Mouse (Mus musculus) limb, embryonic 11.5 days (tissue): ENCODE measurements around the gene Ascl2. TPM values are rescaled to one million over a fixed set of nuclear protein-coding genes. Genes with fewer than 3 reads are reported as not detected.

Experiments used
- ATAC-seq: fragments of 200-750 bp; cut with Nextera tagmentation; 2 replicates; pipeline ENCODE4 v1.8.0; 2017; ENCODE audit warnings: low read depth; ENCODE audit not compliant: insufficient number of reproducible peaks, low FRiP score, low TSS enrichment
- DNase-seq: peaks from one replicate; pipeline ENCODE4 v3.0.0-alpha.2; 2015; ENCODE audit warnings: low spot score
- H3K27ac ChIP-seq: fragments of 300-500 bp; sonication (generic); replicated peaks from 2 replicates; pipeline ENCODE4 v1.5.1; 2014; ENCODE audit warnings: low read depth, mild to moderate bottlenecking, low read length
- H3K27me3 ChIP-seq: fragments of 300-500 bp; sonication (generic); 2 replicates; pipeline ENCODE4 v1.6.1; 2014; ENCODE audit warnings: mild to moderate bottlenecking, low read length, mixed read lengths; ENCODE audit not compliant: control insufficient read depth, insufficient read depth
- H3K36me3 ChIP-seq: fragments of 300-500 bp; sonication (generic); 2 replicates; pipeline ENCODE4 v1.6.1; 2014; ENCODE audit warnings: mild to moderate bottlenecking, low read length, moderate library complexity, mixed read lengths; ENCODE audit not compliant: control insufficient read depth, insufficient read depth
- H3K4me1 ChIP-seq: fragments of 300-500 bp; sonication (generic); 2 replicates; pipeline ENCODE4 v1.6.1; 2014; ENCODE audit warnings: low read length, mixed read lengths; ENCODE audit not compliant: control insufficient read depth, insufficient read depth
- H3K4me2 ChIP-seq: fragments of 300-500 bp; sonication (generic); 2 replicates; pipeline ENCODE4 v1.6.1; 2014; ENCODE audit warnings: low read depth, mild to moderate bottlenecking, moderate library complexity; ENCODE audit not compliant: severe bottlenecking
- H3K4me3 ChIP-seq: fragments of 300-500 bp; sonication (generic); 2 replicates; pipeline ENCODE4 v1.5.1; 2014; ENCODE audit warnings: low read depth, low read length
- H3K9ac ChIP-seq: fragments of 300-500 bp; sonication (generic); 2 replicates; pipeline ENCODE4 v1.6.1; 2014; ENCODE audit warnings: mild to moderate bottlenecking, low read length
- H3K9me3 ChIP-seq: fragments of 300-500 bp; sonication (generic); 2 replicates; pipeline ENCODE4 v1.6.1; 2016; ENCODE audit warnings: low read length; ENCODE audit not compliant: control insufficient read depth
- WGBS: fragments of 180-500 bp; shearing (Covaris S2); extraction: QIAGEN DNeasy Blood & Tissue Kit; methylation state at CpG from one replicate; pipeline ENCODE4 v1.1.7; 2014; 5-methylcytosine and 5-hydroxymethylcytosine counted together
- polyA plus RNA-seq: library from polyadenylated mRNA; unstranded; fragments of >200 nt; fragmentation: Nextera tagmentation; extraction: Ambion mirVana; gene quantifications from 2 replicates; pipeline ENCODE4 v1.2.1, GENCODE M21; 2014

Gene Ascl2
- polyA plus RNA-seq, 1 experiment from 2014 or later: 0.39 TPM

GRCm38 (mm10) chr7:143005344-143006096, 36.5 kb upstream of the Ascl2 start:
- H3K27ac ChIP-seq: no peak overlapping the region
- no peak for ATAC-seq
- no peaks in the 10 kb centered on the region for H3K9me3 ChIP-seq
- no peak overlapping the region; the same call in 1 of the 2 replicates for H3K9ac ChIP-seq
- no peak overlapping the region; the same call in 1 of the 2 replicates for H3K4me3 ChIP-seq
- H3K4me1 ChIP-seq: peaks cover 28% of the 10 kb centered on the region
- H3K36me3 ChIP-seq: no peaks in the 10 kb centered on the region
- no peak overlapping the region for H3K4me2 ChIP-seq
- 84% methylated on average over 6 of the region's 6 CpGs for WGBS
- no peaks in the 10 kb centered on the region for H3K27me3 ChIP-seq
- no peak for DNase-seq

- no peak within 1 kb of the TSS for H3K27ac ChIP-seq
- H3K4me2 ChIP-seq: no peak within 1 kb of the TSS
- peaks cover 25% of the 10 kb centered on the region for H3K4me1 ChIP-seq
- no peak within 1 kb of the TSS; the same call in 1 of the 2 replicates for H3K4me3 ChIP-seq
- H3K9me3 ChIP-seq: no peaks in the 10 kb centered on the region
- ATAC-seq: no peak
- H3K27me3 ChIP-seq: no peaks in the 10 kb centered on the region
- H3K9ac ChIP-seq: no peak within 1 kb of the TSS; the same call in 1 of the 2 replicates
- WGBS: 83% methylated on average over 4 of the region's 4 CpGs
- DNase-seq: no peak
- H3K36me3 ChIP-seq: no peaks in the 10 kb centered on the region
Observed at GRCm38 (mm10) chr7:143004727-143005343, 35.8 kb upstream of the Ascl2 start, which contains the start of gene Tspan32. Gene Tspan32 (plus strand): TSS chr7:143005046.

DNA sequence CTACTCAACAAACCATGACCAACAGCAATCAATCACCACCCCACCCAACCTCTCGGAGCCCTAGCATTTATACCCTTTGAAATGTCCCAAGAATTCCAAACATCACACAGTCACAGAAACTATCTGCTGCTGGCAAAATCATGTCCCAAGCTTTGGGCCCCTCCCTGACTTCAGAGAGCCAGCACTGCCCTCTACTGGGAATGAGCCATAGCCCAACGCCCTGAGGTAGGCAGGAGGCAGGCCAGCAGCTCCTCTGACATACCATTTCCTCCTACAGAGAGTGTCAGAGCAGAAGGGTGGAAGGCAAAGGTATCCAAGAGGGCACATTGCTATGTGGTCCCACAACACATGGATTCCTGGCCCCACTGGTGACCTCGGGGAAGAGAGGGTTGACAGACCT, 33.6 kb upstream of the Ascl2 start:
- DNase-seq (peak; percentile 35), ATAC-seq (no peak)
- Histone ChIP-seq H3K9me3 (no peaks in the 10 kb centered on the region), H3K4me3 (no peak overlapping the region), H3K4me1 (peaks cover 11% of the 10 kb centered on the region), H3K27me3 (no peaks in the 10 kb centered on the region), H3K4me2 (no peak overlapping the region), H3K36me3 (no peaks in the 10 kb centered on the region), H3K9ac (no peak overlapping the region), H3K27ac (no peak overlapping the region)
- WGBS: 25% methylated on average over 3 of the region's 3 CpGs

DNA sequence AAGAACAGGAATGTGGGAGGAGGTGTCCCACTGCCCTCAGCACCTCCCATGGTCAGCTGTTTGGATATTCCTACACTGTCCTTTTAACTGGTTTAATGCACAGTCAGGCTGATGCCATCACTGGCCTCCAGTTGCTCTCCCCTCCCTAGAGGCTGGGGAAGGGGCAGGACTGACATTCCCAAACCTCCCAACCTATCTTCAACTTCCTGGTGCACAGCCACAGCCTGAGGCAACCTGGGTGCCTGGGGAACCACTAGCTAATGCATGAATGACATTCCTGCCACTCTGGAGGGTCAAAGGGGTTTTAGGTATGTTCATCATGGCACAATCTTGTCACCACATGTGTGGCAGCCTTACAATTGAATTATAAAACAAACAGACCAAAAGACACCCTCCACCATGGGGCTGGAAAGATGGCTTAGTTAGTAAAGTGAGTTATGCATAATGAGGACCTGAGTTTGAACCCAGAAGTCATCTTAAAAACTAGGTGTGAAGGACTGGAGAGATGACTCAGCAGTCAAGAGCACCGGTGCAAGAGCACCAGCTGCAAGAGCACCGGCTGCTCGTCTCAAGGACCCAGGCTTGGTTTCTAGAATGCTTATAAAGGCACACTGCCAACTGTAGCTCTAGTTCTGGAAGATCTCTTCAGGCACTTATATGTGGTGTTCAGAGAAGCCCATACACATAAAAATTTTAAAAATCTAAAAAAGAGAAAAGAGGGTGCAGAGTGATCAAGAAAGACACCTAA, 28.5 kb upstream of the Ascl2 start:
- WGBS: 82% methylated on average over 3 of the region's 3 CpGs
- no peak overlapping the region for H3K4me3 ChIP-seq
- ATAC-seq: no peak
- no peak overlapping the region for H3K4me2 ChIP-seq
- no peak overlapping the region for H3K27ac ChIP-seq
- no peaks in the 10 kb centered on the region for H3K4me1 ChIP-seq
- H3K27me3 ChIP-seq: no peaks in the 10 kb centered on the region
- no peak overlapping the region for H3K9ac ChIP-seq
- DNase-seq: no peak
- no peaks in the 10 kb centered on the region for H3K9me3 ChIP-seq
- H3K36me3 ChIP-seq: no peaks in the 10 kb centered on the region

- ATAC-seq (no peak), DNase-seq (no peak)
- no peaks in the 10 kb centered on the region for H3K27me3 ChIP-seq
- H3K9me3 ChIP-seq: no peaks in the 10 kb centered on the region
- H3K4me2 ChIP-seq: no peak overlapping the region
- H3K9ac ChIP-seq: no peak overlapping the region
- WGBS: 89% methylated on average over 2 of the region's 2 CpGs
- H3K36me3 ChIP-seq: no peaks in the 10 kb centered on the region
- H3K4me1 ChIP-seq: no peaks in the 10 kb centered on the region
- no peak overlapping the region for H3K4me3 ChIP-seq
- H3K27ac ChIP-seq: no peak overlapping the region
Observed at GRCm38 (mm10) chr7:142996998-142997397, 27.9 kb upstream of the Ascl2 start.

DNA sequence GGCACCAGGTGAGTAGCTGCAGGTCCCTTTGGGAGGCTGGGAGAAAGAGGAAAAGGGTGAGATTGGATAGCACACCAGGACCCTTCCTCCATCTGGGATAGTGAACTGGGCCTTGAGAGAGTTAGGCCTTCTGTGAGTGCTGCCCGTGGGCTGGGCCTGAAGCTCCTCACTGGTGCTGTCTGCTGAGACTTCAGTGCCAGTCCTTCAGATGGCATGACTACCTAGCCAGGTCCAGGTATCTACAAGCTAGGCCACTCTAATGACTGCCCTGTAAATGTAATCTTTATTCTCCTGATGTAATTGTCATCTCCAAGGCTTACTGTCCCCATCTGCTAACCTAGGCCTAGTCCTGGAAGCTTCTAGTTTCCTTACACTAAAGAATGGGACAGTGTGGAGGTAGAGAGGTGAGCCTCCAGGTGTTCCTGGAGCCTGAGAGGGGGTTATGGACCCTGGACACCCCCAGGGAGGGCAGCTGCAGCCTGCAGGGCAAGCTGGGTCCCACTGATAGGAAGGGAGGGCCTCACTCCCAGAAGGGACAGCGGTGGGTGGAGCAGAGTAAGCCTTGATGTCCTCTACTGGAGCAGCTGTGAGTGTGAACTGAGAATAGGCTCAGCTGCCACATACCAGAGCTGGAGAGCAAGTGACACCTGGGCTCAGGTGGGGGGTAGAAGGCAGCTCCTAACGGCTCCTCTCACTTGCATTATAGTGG, 26.7 kb upstream of the Ascl2 start:
- WGBS: 59% methylated on average over 3 of the region's 3 CpGs

GRCm38 (mm10) chr7:142995004-142995403, 25.9 kb upstream of the Ascl2 start:
- Histone ChIP-seq H3K4me3 (no peak overlapping the region), H3K9me3 (no peaks in the 10 kb centered on the region), H3K4me2 (no peak overlapping the region), H3K27ac (no peak overlapping the region), H3K9ac (no peak overlapping the region), H3K4me1 (no peaks in the 10 kb centered on the region), H3K36me3 (no peaks in the 10 kb centered on the region), H3K27me3 (no peaks in the 10 kb centered on the region)
- DNase-seq (no peak), ATAC-seq (no peak)

More for the DNA sequence above, 26.7 kb upstream of the Ascl2 start:
- H3K27ac ChIP-seq: no peak overlapping the region
- H3K4me3 ChIP-seq: no peak overlapping the region
- H3K4me2 ChIP-seq: no peak overlapping the region
- DNase-seq (no peak), ATAC-seq (no peak)
- H3K9ac ChIP-seq: no peak overlapping the region
- no peaks in the 10 kb centered on the region for H3K36me3 ChIP-seq
- no peaks in the 10 kb centered on the region for H3K9me3 ChIP-seq
- no peaks in the 10 kb centered on the region for H3K4me1 ChIP-seq
- H3K27me3 ChIP-seq: no peaks in the 10 kb centered on the region

GRCm38 (mm10) chr7:142987718-142988117, 18.7 kb upstream of the Ascl2 start:
- H3K4me1 ChIP-seq: no peaks in the 10 kb centered on the region
- H3K27ac ChIP-seq: no peak overlapping the region
- H3K27me3 ChIP-seq: no peaks in the 10 kb centered on the region
- no peaks in the 10 kb centered on the region for H3K9me3 ChIP-seq
- no peak for DNase-seq
- no peaks in the 10 kb centered on the region for H3K36me3 ChIP-seq
- WGBS: 82% methylated on average over 3 of the region's 3 CpGs
- H3K4me3 ChIP-seq: no peak overlapping the region
- ATAC-seq: no peak
- H3K9ac ChIP-seq: no peak overlapping the region
- no peak overlapping the region for H3K4me2 ChIP-seq
